Mouse (Mus musculus): ENCODE data around the gene Zfp688. TPM values are rescaled to one million over a fixed set of nuclear protein-coding genes. Genes with fewer than 3 reads are reported as not detected.
"Not testable (repeated sequence)": the region's sequence is repeated elsewhere in the genome, so short reads cannot be mapped to it uniquely, and the experiment has no call there.

The Zfp688 gene
- polyA plus RNA-seq, 1 experiment: not detected

DNA sequence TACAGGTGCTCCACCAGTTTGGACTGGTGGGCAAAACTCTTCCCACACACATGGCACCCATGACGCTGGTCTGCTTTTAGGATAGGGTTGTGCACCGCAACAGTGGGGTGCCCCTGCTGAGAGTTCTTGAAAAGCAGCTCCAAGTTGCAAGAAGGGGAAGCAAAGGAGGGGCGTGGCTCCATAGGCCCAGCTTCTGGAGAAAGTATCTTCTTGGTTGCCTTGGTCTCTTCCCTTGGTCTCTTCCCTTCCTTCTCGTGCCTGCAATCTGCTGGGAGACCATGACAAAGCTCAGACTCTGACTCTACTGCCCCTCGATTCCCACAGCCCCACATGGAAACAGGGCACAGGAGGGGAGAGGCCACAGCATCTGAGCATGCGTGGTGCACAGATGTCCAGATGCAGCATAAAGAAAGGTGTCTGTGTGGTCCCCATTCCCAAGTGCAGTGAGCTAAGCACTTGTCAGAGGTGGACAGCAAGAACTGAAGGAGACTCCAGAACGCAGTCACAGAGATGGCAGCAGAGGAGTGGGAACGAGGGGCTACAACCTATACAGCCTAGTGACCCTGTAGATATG lies 29.5 kb downstream of the Zfp688 start:
- TF ChIP-seq POLR2A (IDR thresholded peaks at IDR 0.05; ENCODE audit: insufficient read depth, low read depth, low read length): no peak
- no peak for TF ChIP-seq CTCF (IDR thresholded peaks at IDR 0.05; ENCODE audit: insufficient read depth, low read depth, low read length)

DNA sequence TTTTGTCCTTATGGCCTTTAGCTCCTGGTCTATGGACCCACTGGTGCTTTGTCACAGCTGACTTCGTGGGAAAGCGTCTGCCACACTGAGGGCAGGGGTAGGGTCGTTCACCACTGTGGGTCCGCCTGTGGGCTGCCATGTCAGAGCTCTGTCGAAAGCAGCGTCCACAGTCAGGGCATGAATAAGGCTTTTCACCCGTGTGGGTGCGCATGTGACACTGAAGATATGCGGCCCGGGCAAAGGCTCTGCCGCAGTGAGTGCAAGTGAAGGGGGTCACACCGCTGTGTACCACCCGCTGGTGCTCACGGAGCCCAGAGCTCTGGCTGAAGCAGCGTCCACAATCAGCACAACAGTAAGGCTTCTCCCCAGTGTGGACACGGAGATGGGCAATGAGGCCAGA lies 30.3 kb downstream of the Zfp688 start:
- no peak overlapping the region for H3K27ac ChIP-seq (ENCODE audit: insufficient read depth, low read depth, low read length)
- TF ChIP-seq CTCF (IDR thresholded peaks at IDR 0.05; ENCODE audit: insufficient read depth, low read depth, low read length) (no peak), POLR2A (IDR thresholded peaks at IDR 0.05; ENCODE audit: insufficient read depth, low read depth, low read length) (no peak)
- peaks cover 9% of the 10 kb centered on the region for H3K4me1 ChIP-seq (ENCODE audit: control insufficient read depth, insufficient read depth, low read length)
- 94% methylated on average over 16 of the region's 16 CpGs for WGBS
- H3K4me3 ChIP-seq (ENCODE audit: insufficient read depth, low read depth, low read length): no peak overlapping the region

More for the DNA sequence above, 29.5 kb downstream of the Zfp688 start:
- peak overlapping the region; percentile 87 for H3K4me3 ChIP-seq (ENCODE audit: insufficient read depth, low read depth, low read length)
- H3K27ac ChIP-seq (ENCODE audit: insufficient read depth, low read depth, low read length): no peak overlapping the region
- H3K4me1 ChIP-seq (ENCODE audit: control insufficient read depth, insufficient read depth, low read length): peaks cover 9% of the 10 kb centered on the region
- WGBS: 83% methylated on average over 8 of the region's 8 CpGs

DNA sequence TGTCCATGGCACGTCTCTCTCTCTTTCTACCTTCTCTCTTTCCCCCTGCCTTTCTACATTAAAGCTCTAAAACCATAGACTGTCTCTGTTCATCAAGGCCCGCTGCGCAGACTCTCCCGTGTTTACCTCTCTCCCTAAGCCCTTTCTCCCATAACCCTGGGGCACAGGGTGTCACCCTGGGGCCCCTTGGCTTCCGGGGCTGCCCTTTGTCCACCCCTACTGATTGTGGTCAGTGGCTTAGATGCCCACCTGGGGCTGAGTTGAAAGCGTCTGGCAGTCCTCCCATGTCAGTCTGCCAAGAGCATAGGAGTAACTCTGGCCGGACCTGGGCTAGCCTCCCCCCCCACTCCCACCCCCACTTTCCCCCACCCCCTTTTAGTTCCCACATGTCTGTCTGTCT lies 31.6 kb downstream of the Zfp688 start:
- H3K27ac ChIP-seq (ENCODE audit: insufficient read depth, low read depth, low read length): no peak overlapping the region
- H3K4me1 ChIP-seq (ENCODE audit: control insufficient read depth, insufficient read depth, low read length): peaks cover 17% of the 10 kb centered on the region
- no peak overlapping the region for H3K4me3 ChIP-seq (ENCODE audit: insufficient read depth, low read depth, low read length)
- WGBS: 66% methylated on average over 7 of the region's 7 CpGs
- TF ChIP-seq POLR2A (IDR thresholded peaks at IDR 0.05; ENCODE audit: insufficient read depth, low read depth, low read length): no peak
- no peak for TF ChIP-seq CTCF (IDR thresholded peaks at IDR 0.05; ENCODE audit: insufficient read depth, low read depth, low read length)

DNA sequence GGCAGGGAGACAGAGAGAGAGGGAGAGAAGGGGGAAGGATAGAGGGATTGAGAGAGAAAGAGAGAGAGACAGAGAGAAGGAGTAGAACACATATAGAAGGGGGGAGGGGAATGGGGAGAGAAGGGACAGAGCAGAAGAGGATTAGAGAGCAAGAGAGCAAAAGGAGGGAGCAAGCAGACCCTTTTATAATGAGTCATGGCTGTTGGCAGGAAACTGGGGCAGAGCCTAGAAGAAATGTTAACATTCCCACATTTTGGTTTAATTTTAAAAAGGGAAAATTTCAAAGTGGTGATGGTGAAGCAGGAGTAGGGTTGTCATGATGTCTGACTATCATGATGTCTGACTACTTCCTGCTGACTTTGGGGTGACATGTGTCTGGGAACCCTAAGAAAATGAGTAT lies 33.7 kb downstream of the Zfp688 start:
- H3K4me1 ChIP-seq (ENCODE audit: control insufficient read depth, insufficient read depth, low read length): peaks cover 17% of the 10 kb centered on the region
- H3K27ac ChIP-seq (ENCODE audit: insufficient read depth, low read depth, low read length); H3K4me3 ChIP-seq (ENCODE audit: insufficient read depth, low read depth, low read length): not testable (repeated sequence)

DNA sequence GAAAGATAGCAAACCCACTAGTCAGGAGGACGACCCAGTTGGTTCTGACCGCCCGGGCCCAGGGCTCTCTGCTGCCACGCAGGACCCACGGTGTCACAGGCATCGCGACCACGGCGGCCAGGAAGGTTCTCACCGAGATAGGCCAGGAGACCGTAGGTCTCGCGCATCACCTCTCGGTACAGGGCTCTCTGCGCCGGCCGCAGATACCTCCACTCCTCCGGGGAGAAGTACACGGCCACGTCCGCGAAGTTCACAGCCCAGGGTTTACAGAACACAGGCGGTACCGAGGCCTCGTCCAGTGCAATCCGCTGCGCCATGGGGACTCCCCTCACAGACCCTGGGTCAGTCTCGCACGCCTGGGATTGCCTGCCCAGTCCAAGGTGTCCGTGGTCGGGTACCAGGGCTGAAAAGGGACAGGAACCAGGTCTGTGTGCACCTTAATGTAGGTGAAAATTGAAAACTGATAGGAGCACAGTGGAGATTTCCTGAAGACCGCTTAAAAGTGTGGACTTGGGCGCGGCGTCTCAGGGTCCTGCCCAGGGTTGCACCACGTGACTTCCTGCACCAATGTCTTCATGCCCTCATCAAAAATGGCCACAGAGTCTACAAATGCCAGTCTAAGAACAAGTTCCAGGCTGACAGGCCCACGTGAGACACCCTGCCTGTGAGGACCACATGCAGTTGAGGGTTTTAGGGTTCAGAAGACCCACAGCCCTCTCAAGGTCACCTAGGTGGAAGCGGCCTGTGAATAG lies 35.1 kb downstream of the Zfp688 start, which contains the start of gene 9130019O22Rik:
Gene 9130019O22Rik, minus strand, starts transcription at position 526 of the 752 bp plus-strand sequence.
- H3K4me1 ChIP-seq (ENCODE audit: control insufficient read depth, insufficient read depth, low read length): peaks cover 9% of the 10 kb centered on the region
- peak within 1 kb of the TSS; percentile 67 for H3K4me3 ChIP-seq (ENCODE audit: insufficient read depth, low read depth, low read length)
- 11% methylated on average over 38 of the region's 38 CpGs for WGBS
- no peak within 1 kb of the TSS; the same call in 1 of the 2 replicates for H3K27ac ChIP-seq (ENCODE audit: insufficient read depth, low read depth, low read length)
- TF ChIP-seq POLR2A (IDR thresholded peaks at IDR 0.05; ENCODE audit: insufficient read depth, low read depth, low read length) (0 out of 2 replicates have a peak, but pooled peaks have one; percentile 26), CTCF (IDR thresholded peaks at IDR 0.05; ENCODE audit: insufficient read depth, low read depth, low read length) (no peak)

DNA sequence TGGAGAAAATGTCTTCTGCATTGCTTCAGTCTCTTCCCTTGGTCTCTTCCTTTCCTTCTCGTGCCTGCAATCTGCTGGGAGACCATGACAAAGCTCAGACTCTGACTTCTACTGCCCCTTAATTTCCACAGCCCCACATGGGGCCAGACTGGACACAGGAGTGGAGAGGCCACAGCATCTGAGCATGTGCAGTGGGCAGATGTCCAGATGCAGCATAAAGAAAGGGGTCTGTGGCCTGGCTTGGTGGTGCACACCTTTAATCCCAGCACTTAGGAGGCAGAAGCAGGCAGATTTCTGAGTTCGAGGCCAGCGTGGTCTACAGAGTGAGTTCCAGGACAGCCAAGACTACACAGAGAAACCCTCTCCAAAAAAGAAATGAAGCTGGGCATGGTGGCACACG lies 36.3 kb downstream of the Zfp688 start:
- H3K4me1 ChIP-seq (ENCODE audit: control insufficient read depth, insufficient read depth, low read length); H3K4me3 ChIP-seq (ENCODE audit: insufficient read depth, low read depth, low read length); H3K27ac ChIP-seq (ENCODE audit: insufficient read depth, low read depth, low read length): not testable (repeated sequence)
- 94% methylated on average over 4 of the region's 4 CpGs for WGBS

DNA sequence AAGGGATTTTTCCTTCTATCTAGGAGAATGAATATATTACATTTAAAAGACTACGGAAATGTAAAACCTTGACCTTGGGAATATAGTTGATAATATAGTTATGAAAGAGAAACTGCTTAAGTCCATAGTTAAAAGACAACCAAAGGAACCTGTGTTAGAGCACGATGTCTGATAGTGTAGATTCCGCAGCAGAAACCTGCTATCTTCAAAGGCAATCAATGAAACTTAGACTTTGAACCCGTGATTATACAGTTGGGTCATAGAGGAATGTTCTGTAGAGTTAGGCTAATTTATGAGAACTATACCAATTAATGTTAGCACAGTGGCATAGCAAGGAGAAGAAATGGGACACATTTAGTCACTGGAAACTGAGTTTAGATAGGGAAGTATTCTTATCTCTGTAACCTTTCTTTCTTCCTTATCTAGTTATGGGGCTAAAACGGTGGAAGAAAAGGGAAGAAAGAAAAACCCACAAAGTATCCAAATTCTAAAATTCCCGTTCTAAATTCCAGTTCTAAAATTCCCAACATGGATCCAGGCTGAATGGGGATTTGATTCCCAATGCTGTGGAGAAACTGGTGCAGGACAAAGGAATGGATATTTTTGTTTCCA lies 43.5 kb downstream of the Zfp688 start:
- 82% methylated on average over 6 of the region's 6 CpGs for WGBS
- no peak overlapping the region for H3K4me3 ChIP-seq (ENCODE audit: insufficient read depth, low read depth, low read length)
- H3K4me1 ChIP-seq (ENCODE audit: control insufficient read depth, insufficient read depth, low read length): peaks cover 7% of the 10 kb centered on the region; the same call in 1 of the 2 replicates
- H3K27ac ChIP-seq (ENCODE audit: insufficient read depth, low read depth, low read length): no peak overlapping the region
- TF ChIP-seq POLR2A (IDR thresholded peaks at IDR 0.05; ENCODE audit: insufficient read depth, low read depth, low read length) (no peak), CTCF (IDR thresholded peaks at IDR 0.05; ENCODE audit: insufficient read depth, low read depth, low read length) (no peak)

DNA sequence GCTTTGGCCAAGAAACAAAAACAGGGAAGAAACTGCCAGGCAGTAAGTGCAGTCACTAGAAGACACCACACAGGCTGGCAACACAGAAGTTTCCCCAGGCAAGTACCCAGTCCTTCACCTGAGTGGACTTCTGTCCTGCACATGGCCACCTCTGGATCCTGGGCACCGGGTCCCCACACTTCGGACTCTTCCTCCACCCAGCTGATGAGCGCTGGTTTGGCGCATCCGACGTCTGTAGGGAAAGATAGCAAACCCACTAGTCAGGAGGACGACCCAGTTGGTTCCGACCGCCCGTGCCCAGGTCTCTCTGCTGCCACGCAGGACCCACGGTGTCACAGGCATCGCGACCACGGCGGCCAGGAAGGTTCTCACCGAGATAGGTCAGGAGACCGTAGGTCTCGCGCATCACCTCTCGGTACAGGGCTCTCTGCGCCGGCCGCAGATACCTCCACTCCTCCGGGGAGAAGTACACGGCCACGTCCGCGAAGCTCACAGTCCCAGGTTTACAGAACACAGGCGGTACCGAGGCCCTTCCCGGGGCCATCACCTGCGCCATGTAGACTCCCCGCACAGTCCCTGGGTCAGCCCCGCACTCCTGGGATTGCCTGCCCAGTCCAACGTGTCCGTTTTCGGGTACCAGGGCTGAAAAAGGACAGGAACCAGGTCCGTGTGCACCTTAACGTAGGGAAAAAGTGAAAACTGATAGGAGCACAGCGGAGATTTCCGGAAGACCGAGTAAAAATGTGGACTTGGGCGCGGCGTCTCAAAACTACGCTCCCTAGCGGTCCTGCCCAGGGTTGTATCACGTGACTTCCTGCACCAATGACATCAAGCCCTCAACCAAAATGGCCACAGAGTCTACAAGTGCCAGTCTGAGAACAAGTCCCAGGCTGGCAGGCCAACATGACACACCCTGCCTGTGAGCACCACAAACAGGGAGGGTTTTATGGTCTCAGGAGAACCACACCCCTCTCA lies 46.3 kb downstream of the Zfp688 start, which contains the start of gene Zfp747:
Gene Zfp747, minus strand, starts transcription at position 780 of the 975 bp plus-strand sequence.
- TF ChIP-seq CTCF (IDR thresholded peaks at IDR 0.05; ENCODE audit: insufficient read depth, low read depth, low read length): peak; percentile 54; the same call in 1 of the 2 replicates
- TF ChIP-seq POLR2A (IDR thresholded peaks at IDR 0.05; ENCODE audit: insufficient read depth, low read depth, low read length): peak; percentile 66
- Histone ChIP-seq H3K27ac (ENCODE audit: insufficient read depth, low read depth, low read length) (0 out of 2 replicates have a peak within 1 kb of the TSS, but pooled peaks have one; percentile 54), H3K4me3 (ENCODE audit: insufficient read depth, low read depth, low read length) (peak within 1 kb of the TSS; percentile 85)
- H3K4me1 ChIP-seq (ENCODE audit: control insufficient read depth, insufficient read depth, low read length): not testable (repeated sequence)
- 1% methylated on average over 49 of the region's 49 CpGs for WGBS

DNA sequence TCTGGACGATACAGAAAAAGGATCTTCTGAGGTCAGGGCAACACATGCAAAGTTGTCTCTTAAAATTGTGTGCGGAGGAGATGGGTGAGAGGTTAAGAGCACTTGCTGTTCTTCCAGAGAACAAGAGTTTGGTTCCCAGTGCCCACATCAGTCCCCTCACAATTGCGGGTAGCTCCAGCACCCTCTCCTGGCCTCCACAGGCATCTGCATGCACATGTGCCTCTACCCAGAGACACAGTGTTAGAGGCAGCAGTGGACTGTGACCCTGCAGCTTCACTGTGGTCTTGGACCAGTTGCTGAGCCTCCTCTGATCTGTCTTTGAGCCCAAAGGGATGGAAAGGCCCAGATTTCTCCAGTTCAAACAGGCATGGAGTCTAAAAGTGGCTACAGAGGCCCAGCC lies 50.0 kb downstream of the Zfp688 start:
- not testable (repeated sequence) for H3K4me1 ChIP-seq (ENCODE audit: control insufficient read depth, insufficient read depth, low read length); H3K27ac ChIP-seq (ENCODE audit: insufficient read depth, low read depth, low read length); H3K4me3 ChIP-seq (ENCODE audit: insufficient read depth, low read depth, low read length)
- WGBS: 88% methylated on average over 3 of the region's 3 CpGs
